Mouse (Mus musculus): ENCODE measurements around the gene Vstm4. TPM values are rescaled to one million over a fixed set of nuclear protein-coding genes. Genes with fewer than 3 reads are reported as not detected.

The Vstm4 gene
- polyA plus RNA-seq, 1 experiment from 2014 or later, result 28.3 TPM

DNA sequence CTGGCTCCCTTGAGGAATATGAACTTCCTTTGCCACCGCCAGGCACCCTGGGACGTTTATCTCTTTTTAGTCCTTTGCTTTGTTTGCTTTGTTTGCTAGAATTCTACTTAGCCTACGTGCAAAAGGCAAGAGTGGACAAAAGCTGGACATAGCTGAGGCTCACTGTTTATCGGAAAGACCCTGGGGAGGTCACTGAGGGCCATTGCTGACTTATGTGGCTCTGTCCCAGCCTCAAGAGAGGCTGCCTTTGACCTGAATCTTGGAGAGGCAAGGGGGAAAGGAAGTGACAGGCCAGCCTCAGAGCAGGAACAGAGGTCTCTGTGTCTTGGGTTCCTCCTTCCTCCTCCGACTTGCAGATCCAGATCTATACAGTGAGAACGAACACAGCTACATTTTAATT lies 21.0 kb downstream of the Vstm4 start:
- Histone ChIP-seq H3K4me3 (ENCODE audit: low read length) (no peak overlapping the region), H3K4me2 (ENCODE audit: low read depth, low read length) (no peak overlapping the region), H3K9ac (ENCODE audit: low read depth, low read length) (no peak overlapping the region), H3K4me1 (ENCODE audit: control insufficient read depth, insufficient read depth, low read length) (no peaks in the 10 kb centered on the region), H3K9me3 (ENCODE audit: control insufficient read depth, low read length) (no peaks in the 10 kb centered on the region), H3K27ac (ENCODE audit: low read length) (no peak overlapping the region), H3K27me3 (replicated peaks; ENCODE audit: control insufficient read depth, insufficient read depth, low read length) (no peaks in the 10 kb centered on the region; the same call in 1 of the 2 replicates), H3K36me3 (ENCODE audit: control insufficient read depth, insufficient read depth, low read length) (no peaks in the 10 kb centered on the region)
- WGBS, result 50% methylated on average over 6 of the region's 6 CpGs
- ATAC-seq, result no peak

DNA sequence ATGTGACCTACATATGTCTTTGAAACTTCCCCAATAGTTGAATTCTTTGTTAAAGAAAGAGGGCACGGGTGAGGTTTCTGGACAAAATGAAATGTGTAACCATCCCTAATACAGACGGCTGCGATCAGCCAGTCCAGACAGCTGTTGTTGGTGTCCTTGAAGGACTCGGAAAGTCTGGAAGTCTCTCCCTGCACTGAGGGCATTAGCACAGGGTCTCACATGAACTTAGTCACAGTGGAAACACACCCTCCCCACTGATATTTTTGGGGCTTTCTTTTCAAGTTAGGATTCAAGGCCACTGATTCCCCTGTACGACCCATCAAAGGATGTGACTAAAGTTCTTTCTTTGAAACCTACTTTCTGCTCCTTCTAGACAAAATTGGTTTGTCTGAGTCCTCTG lies 23.8 kb downstream of the Vstm4 start:
- Histone ChIP-seq H3K27ac (ENCODE audit: low read length) (no peak overlapping the region), H3K4me2 (ENCODE audit: low read depth, low read length) (no peak overlapping the region), H3K9me3 (ENCODE audit: control insufficient read depth, low read length) (no peaks in the 10 kb centered on the region), H3K27me3 (replicated peaks; ENCODE audit: control insufficient read depth, insufficient read depth, low read length) (no peaks in the 10 kb centered on the region; the same call in 1 of the 2 replicates), H3K36me3 (ENCODE audit: control insufficient read depth, insufficient read depth, low read length) (no peaks in the 10 kb centered on the region), H3K4me1 (ENCODE audit: control insufficient read depth, insufficient read depth, low read length) (no peaks in the 10 kb centered on the region), H3K4me3 (ENCODE audit: low read length) (no peak overlapping the region), H3K9ac (ENCODE audit: low read depth, low read length) (no peak overlapping the region)
- WGBS, result 79% methylated on average over 5 of the region's 5 CpGs
- no peak for ATAC-seq

DNA sequence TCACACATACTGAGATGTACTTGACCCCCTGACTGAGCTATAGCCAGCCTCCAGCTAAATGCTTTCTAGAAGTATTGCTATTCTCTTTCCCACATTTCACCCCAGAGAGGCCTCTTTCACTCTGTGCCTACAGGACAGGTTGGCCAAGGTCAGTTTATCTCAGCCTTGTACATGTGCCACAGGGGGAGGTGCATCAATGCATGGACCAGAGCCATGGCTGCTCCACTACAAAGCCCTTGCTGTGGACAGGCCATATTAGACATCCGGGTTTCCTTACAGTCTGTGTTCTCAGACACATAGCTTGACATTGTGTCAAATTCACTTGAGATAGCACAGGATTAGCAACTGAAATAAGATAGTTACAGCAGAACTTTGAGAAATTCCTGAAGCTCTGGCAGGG lies 25.1 kb downstream of the Vstm4 start:
- Histone ChIP-seq H3K4me3 (ENCODE audit: low read length) (no peak overlapping the region), H3K4me2 (ENCODE audit: low read depth, low read length) (no peak overlapping the region), H3K9ac (ENCODE audit: low read depth, low read length) (no peak overlapping the region), H3K36me3 (ENCODE audit: control insufficient read depth, insufficient read depth, low read length) (no peaks in the 10 kb centered on the region), H3K27ac (ENCODE audit: low read length) (no peak overlapping the region), H3K9me3 (ENCODE audit: control insufficient read depth, low read length) (no peaks in the 10 kb centered on the region), H3K4me1 (ENCODE audit: control insufficient read depth, insufficient read depth, low read length) (no peaks in the 10 kb centered on the region), H3K27me3 (replicated peaks; ENCODE audit: control insufficient read depth, insufficient read depth, low read length) (no peaks in the 10 kb centered on the region; the same call in 1 of the 2 replicates)
- 71% methylated on average over 1 of the region's 1 CpGs for WGBS
- no peak for ATAC-seq

DNA sequence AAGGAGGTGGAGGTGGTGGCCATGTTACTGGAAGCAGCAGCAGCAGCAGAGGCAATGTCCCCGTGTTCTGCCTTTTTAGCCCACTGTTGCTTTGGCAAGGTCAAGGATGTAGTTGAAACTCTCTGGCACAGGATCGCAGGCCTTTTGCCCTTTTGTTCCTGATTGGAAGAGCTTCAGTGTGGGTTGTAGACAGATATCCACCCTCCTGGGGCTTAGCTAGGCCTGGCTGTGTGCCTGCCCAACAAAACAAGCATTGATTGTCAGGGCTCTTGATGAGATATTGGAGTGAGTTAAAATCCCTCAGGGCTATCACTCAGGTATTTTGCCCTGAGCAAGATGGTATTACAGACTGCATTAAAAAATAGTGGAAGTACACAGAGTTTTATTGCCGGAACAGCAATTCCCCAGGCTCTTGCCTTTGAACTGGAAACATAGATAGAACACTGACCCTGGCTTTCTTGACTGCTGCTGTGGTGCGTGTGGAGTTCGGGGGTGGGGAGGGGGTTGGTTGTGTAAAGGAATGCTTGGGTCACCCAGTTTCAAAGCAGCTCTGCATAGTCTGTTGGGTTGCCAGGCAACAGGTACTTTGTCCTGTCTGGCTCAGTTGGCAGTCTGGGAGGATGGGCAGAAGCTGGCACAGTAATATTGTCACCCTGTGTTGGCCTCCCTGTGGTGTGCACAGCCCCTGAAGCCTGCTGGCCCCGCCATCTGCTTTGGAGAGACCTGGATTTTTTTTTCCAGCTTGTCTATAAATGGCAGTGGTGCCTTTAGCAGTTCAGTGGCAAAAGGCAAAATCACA lies 32.5 kb downstream of the Vstm4 start:
- no peaks in the 10 kb centered on the region for H3K27me3 ChIP-seq (replicated peaks; ENCODE audit: control insufficient read depth, insufficient read depth, low read length)
- H3K36me3 ChIP-seq (ENCODE audit: control insufficient read depth, insufficient read depth, low read length), result no peaks in the 10 kb centered on the region
- peak; percentile 38; the same call in 1 of the 2 replicates for ATAC-seq
- WGBS, result 33% methylated on average over 6 of the region's 6 CpGs
- no peak overlapping the region for H3K4me2 ChIP-seq (ENCODE audit: low read depth, low read length)
- peaks cover 3% of the 10 kb centered on the region; the same call in 1 of the 2 replicates for H3K4me1 ChIP-seq (ENCODE audit: control insufficient read depth, insufficient read depth, low read length)
- no peak overlapping the region for H3K9ac ChIP-seq (ENCODE audit: low read depth, low read length)
- no peaks in the 10 kb centered on the region for H3K9me3 ChIP-seq (ENCODE audit: control insufficient read depth, low read length)
- H3K4me3 ChIP-seq (ENCODE audit: low read length), result no peak overlapping the region
- no peak overlapping the region for H3K27ac ChIP-seq (ENCODE audit: low read length)

DNA sequence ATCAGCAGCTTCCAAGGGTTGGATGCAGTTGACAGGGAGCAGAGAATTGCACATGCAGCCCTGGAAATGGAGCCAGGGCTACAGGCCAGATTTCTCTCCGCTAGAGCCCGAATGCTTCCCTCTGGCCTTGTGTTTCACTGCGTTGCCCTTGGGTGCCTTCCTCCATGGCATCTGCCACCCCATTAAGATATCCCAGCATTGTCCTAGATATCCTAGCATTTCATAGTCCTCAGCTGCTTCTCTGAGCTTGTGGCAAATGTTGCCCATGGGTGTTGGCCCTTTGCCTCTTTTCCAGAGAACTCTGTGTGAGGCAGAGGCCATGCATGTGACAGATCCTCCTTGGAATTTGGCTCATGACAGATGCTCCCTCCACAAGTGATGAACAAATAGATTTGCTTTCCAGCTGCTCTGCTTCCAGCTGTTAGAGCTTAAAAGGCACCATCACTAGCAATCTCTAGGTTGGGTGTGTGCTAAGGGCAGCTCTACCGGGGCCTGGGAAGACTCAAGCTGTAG lies 37.8 kb downstream of the Vstm4 start:
- H3K36me3 ChIP-seq (ENCODE audit: control insufficient read depth, insufficient read depth, low read length), result no peaks in the 10 kb centered on the region
- H3K4me3 ChIP-seq (ENCODE audit: low read length), result no peak overlapping the region
- no peak overlapping the region for H3K9ac ChIP-seq (ENCODE audit: low read depth, low read length)
- H3K27me3 ChIP-seq (replicated peaks; ENCODE audit: control insufficient read depth, insufficient read depth, low read length), result no peaks in the 10 kb centered on the region
- H3K4me2 ChIP-seq (ENCODE audit: low read depth, low read length), result no peak overlapping the region
- ATAC-seq, result no peak
- no peak overlapping the region for H3K27ac ChIP-seq (ENCODE audit: low read length)
- no peaks in the 10 kb centered on the region for H3K9me3 ChIP-seq (ENCODE audit: control insufficient read depth, low read length)
- 80% methylated on average over 4 of the region's 4 CpGs for WGBS
- peaks cover under 1% of the 10 kb centered on the region; the same call in 1 of the 2 replicates for H3K4me1 ChIP-seq (ENCODE audit: control insufficient read depth, insufficient read depth, low read length)

DNA sequence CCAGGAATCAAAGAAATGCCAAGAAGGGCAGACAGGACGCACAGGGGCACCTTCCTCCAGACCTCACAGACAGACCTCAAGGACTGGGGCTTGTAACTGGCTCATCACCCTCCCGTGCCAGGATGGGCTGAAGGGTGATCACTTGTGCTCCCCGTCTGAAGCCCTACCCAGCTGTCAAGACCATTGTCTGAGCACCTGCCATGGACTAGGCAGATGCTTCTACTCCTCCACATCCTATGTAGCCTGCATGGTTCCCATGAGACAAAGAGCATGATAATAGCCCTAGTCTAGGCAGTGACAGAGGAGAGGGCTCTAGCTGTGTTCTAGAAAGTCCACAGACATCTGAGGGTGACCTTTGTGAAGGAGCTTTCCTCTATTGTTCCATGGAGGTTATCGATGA lies 38.3 kb downstream of the Vstm4 start:
- Histone ChIP-seq H3K9me3 (ENCODE audit: control insufficient read depth, low read length) (no peaks in the 10 kb centered on the region), H3K27me3 (replicated peaks; ENCODE audit: control insufficient read depth, insufficient read depth, low read length) (no peaks in the 10 kb centered on the region), H3K4me3 (ENCODE audit: low read length) (no peak overlapping the region), H3K9ac (ENCODE audit: low read depth, low read length) (no peak overlapping the region), H3K27ac (ENCODE audit: low read length) (no peak overlapping the region), H3K36me3 (ENCODE audit: control insufficient read depth, insufficient read depth, low read length) (no peaks in the 10 kb centered on the region), H3K4me2 (ENCODE audit: low read depth, low read length) (no peak overlapping the region), H3K4me1 (ENCODE audit: control insufficient read depth, insufficient read depth, low read length) (no peaks in the 10 kb centered on the region)
- WGBS, result 81% methylated on average over 4 of the region's 4 CpGs
- no peak for ATAC-seq

DNA sequence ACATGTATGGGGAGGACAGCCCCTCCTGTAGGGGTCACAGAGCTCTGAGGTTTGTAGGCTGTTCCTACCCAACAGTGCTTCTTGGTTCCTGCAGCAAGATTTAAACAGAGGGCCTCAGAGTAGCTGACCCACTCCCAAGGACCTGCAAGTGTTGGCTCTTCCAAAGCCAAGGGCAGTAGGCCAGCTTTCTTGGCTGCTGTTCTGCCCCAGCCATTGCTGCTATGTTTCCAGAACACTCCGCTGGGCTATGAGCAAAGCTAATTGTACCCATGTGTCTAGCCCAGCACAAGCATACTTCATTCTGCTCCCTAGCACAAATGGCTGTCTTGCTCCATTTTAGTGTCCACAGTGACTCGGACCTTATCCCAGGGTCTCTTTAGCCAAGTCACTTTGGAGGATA lies 40.3 kb downstream of the Vstm4 start:
- Histone ChIP-seq H3K27me3 (replicated peaks; ENCODE audit: control insufficient read depth, insufficient read depth, low read length) (no peaks in the 10 kb centered on the region), H3K4me1 (ENCODE audit: control insufficient read depth, insufficient read depth, low read length) (no peaks in the 10 kb centered on the region), H3K36me3 (ENCODE audit: control insufficient read depth, insufficient read depth, low read length) (no peaks in the 10 kb centered on the region), H3K27ac (ENCODE audit: low read length) (no peak overlapping the region), H3K9ac (ENCODE audit: low read depth, low read length) (no peak overlapping the region), H3K4me3 (ENCODE audit: low read length) (no peak overlapping the region), H3K4me2 (ENCODE audit: low read depth, low read length) (no peak overlapping the region), H3K9me3 (ENCODE audit: control insufficient read depth, low read length) (no peaks in the 10 kb centered on the region)
- 86% methylated on average over 2 of the region's 2 CpGs for WGBS
- no peak for ATAC-seq

DNA sequence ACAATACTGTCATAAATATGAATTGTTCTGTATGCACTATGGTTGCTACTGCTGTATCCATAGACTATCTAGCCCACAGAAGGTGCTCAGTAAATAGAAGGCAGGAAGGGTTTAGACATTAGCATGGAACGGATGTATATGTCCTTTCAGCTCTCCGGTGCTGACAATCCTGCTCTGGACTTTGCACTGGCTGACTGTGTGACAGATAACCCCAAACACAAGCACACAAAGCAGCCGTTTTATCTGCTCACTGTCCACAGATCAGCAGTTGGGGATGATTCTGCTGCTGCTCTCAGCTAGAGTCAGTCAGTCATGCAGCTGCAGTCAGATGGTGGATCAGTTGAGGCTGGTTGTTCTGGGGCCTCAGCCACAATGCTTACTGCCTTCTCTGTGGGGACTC lies 46.6 kb downstream of the Vstm4 start:
- H3K4me2 ChIP-seq (ENCODE audit: low read depth, low read length), result no peak overlapping the region
- H3K4me3 ChIP-seq (ENCODE audit: low read length), result no peak overlapping the region
- 0 out of 2 replicates have a peak, but pooled peaks cover 7% of the 10 kb centered on the region for H3K4me1 ChIP-seq (ENCODE audit: control insufficient read depth, insufficient read depth, low read length)
- ATAC-seq, result 0 out of 2 replicates have a peak, but pooled peaks have one; percentile 46
- no peaks in the 10 kb centered on the region for H3K27me3 ChIP-seq (replicated peaks; ENCODE audit: control insufficient read depth, insufficient read depth, low read length)
- H3K27ac ChIP-seq (ENCODE audit: low read length), result no peak overlapping the region
- H3K36me3 ChIP-seq (ENCODE audit: control insufficient read depth, insufficient read depth, low read length), result no peaks in the 10 kb centered on the region
- WGBS, result 24% methylated on average over 3 of the region's 3 CpGs
- H3K9me3 ChIP-seq (ENCODE audit: control insufficient read depth, low read length), result no peaks in the 10 kb centered on the region
- H3K9ac ChIP-seq (ENCODE audit: low read depth, low read length), result no peak overlapping the region

DNA sequence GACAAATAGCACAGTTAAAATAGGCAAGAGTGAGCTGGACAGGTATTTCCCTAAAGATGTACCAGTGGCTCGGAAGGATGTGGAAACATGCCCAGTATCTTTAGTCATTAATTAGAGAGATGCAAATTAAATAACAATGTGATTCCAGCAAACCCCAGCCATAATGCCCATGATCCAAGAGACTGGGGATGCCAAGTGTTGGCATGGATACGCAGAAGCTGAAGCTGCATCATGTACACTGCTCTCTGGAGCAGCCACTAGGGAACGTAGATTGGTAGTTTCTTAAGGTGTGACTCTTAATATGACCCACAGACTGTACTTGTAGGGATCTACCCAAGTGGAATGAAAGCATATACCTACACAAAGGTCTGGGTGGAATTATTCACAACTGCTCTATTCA lies 50.0 kb downstream of the Vstm4 start:
- Histone ChIP-seq H3K4me2 (ENCODE audit: low read depth, low read length) (no peak overlapping the region), H3K4me1 (ENCODE audit: control insufficient read depth, insufficient read depth, low read length) (0 out of 2 replicates have a peak, but pooled peaks cover 7% of the 10 kb centered on the region), H3K4me3 (ENCODE audit: low read length) (no peak overlapping the region), H3K27me3 (replicated peaks; ENCODE audit: control insufficient read depth, insufficient read depth, low read length) (no peaks in the 10 kb centered on the region), H3K27ac (ENCODE audit: low read length) (no peak overlapping the region), H3K9ac (ENCODE audit: low read depth, low read length) (no peak overlapping the region), H3K36me3 (ENCODE audit: control insufficient read depth, insufficient read depth, low read length) (no peaks in the 10 kb centered on the region), H3K9me3 (ENCODE audit: control insufficient read depth, low read length) (no peaks in the 10 kb centered on the region)
- no peak for ATAC-seq
- WGBS, result 72% methylated on average over 3 of the region's 3 CpGs

All from intestine, embryonic 16.5 days (tissue).